Mouse (Mus musculus) heart, postnatal 4 days (tissue): Measurements from ENCODE around the gene Hadhb. TPM values are rescaled to one million over a fixed set of nuclear protein-coding genes. Genes with fewer than 3 reads are reported as not detected.

Source experiments
- DNase-seq: peaks from one replicate; pipeline ENCODE4 v3.0.0; 2021
- total RNA-seq, 2 experiments: library from RNA; stranded (reverse); gene quantifications; 2 replicates each; pipeline ENCODE4 v1.2.3; 2021

Gene Hadhb
- total RNA-seq, 2 experiments from 2014 or later: 1,045 to 1,083 TPM

DNA sequence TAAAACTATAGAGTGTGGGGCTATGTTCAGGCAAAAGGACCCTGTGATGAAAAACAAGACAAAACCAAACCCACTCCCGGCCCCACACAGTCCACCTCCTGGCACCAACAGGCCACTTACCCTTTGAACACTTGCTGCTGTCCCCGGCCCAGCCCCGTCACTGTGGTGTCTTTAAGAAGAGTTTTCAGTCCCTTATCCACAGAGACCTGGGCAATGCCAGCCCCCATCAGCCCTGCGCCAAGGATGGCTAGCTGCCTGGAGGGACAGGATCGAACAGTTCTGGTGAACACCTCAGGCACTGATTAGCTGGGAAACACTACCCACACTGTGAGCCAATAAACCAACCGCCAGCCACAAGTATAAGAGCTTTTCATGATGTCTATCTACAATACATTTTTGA is 26.4 kb upstream of the Hadhb start:
- no peak for DNase-seq

DNA sequence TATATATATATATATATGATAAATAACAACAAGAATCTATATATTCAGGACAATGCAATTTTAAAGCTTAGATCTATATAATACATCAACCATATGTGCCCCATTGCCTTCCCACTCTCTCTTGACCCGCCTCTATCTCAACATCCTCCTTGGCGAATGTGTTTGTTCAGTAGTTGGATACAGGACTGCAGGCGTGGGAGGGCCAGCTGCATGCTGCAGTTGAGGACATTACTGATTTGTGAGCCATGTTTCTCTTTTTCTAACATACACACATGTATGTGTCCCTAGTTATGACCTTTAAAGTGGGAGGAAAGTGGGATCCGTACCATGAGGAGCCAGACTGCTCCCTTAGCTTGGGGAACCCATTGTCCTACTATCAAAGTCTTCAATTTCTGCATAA is 23.8 kb upstream of the Hadhb start:
- no peak for DNase-seq

DNA sequence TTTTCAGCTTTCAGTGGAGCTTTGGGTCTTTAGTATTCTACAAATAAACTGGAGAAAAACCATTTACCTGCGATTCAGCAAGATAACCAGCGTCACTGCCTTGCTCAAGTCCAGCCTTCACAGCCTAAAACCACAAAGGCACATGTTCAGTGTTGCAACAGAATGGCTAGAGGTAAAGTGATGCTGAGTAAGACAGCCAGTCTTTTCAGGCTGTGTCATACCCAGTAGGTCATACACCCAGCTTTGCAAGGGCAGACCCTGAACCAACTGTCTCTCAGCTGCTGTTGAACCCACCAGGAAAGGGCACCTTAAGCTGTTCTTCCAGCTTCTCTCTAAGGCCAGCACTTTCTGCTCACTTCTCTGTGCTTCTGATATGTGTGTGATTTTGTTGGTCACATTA is 22.9 kb upstream of the Hadhb start:
- DNase-seq: no peak

DNA sequence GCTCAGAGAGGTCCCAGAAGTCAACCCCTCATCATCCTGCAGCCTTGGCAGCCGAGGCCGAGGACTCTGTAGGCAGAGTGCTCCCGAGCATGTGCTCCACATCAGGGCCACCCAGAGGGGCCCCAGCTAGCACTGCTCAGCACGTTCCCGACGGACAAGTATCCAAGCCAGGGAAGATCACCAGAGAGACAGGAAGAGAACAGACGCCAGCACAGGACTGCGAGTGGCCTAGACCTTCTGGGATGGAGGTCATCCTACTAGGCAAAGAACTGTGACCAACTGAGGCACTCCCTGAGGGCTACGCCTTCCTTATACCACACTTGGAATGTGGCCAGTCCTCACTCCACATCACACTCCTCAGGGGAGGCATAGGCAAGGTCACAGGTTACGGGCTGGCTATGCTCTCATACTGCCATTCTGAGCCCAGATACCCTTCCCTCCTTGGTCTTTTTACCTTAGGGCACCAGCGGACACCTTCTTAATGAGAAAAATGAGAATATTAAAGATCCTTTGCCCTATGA is 19.3 kb upstream of the Hadhb start:
- no peak for DNase-seq

DNA sequence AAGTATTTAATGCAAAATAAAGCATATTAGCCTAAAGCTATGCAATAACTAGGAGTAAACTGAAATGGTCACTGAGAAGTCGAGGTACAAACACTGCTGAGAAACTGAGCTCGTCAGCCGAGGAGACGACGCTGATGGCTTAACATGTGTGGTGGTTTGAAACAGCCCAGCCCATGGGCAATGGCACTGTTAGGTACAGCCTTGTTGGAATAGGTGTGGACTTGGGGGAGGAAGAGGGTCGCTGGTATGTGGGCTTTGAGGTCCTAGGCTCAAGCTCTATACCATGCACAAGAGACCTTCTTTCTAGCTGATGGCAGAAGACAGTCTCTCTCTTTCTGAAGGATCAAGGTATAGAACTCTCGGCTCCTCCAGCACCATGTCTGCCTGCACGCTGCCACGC is 17.8 kb upstream of the Hadhb start:
- no peak for DNase-seq

DNA sequence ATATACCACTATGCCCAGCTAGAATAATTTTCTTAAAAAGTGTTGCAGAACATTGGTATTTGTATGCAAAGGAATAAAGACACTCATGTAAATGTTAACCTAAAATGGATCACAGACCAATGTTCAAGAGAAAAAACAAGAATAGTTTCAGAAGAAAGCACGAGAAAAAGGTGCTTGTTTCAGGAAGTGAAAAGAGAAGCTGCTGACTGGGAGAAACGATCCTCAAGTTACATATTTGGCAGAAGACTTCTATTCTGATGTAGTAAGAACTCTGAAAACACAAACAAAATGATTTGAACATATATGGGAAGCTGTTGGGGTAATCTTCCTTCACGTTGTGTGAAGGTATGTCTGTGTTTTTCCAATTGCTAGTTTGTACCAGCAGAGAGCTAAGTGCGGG is 16.9 kb upstream of the Hadhb start:
- no peak for DNase-seq

DNA sequence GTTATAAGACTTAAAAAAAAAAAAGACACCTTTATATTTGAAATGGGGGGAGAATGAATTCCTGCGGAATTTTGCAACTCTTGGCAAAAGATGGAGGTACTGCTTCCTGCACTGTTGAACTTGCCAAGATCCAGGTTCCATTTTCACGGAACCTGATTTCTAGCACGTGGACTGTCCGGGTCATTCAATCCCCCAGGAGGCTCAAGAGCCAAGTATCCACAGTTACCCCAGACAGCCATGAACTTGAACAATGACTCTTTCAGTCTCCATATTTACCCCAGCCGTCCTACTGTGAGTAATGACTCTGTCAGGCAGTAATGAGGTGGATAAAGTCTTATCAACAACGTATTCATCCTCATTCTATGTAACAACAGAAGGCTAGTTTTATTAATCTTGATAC is 8.5 kb upstream of the Hadhb start:
- DNase-seq: no peak

DNA sequence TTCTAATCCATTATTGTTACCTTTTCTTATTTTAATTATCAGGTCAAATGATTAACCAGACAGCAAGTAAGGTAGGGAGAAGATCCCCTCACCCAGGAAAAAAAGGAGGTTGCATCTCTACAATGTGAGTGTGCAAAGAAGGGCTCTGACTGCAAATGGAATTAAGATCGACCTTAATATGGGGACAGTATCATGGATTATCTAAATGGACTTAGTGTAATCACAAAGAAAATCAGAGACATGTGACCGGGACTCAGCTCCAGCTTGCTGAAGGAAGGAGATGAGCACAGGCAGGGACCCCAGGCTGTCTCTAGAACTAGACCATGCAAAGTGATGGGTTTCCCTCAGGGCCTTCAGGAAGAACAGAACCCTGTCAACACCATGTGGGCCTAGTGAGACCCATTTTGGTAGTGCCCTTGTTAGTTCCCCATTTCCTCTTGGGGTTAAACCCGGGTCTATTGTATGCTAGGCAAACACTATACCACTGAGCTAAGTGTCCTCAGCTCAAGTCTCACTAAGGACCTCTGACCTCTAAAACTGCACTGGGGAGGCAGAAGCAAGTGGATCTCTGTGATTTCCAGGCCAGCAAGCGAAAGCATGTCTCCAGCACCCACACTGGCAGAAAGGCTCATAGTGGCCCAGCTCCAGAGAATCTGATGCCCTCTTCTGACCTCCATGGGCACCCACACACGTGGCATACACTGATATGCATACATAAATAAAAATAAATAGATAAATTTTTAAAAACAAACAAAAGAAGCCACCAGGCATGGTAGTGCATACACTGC is 6.7 kb upstream of the Hadhb start:
- no peak for DNase-seq

DNA sequence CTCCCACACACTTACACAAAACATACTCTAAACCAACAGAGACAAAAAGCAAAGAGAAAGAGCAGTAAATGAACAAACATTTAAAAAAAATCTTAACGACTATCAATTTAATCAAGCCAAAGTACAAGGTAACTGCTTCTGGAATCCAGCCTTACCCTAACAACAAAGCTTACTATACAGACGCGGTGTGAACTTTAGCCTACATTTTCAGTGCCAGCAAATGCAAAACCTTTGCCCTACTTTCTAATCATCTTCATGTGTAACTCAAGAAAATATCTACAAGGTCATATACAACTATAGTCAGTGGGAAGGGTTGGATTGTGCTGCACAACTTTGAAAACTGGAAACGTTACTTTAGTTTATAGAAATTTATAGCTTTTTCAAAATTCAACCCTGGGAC is 3.0 kb upstream of the Hadhb start:
- DNase-seq: peak; percentile 49

DNA sequence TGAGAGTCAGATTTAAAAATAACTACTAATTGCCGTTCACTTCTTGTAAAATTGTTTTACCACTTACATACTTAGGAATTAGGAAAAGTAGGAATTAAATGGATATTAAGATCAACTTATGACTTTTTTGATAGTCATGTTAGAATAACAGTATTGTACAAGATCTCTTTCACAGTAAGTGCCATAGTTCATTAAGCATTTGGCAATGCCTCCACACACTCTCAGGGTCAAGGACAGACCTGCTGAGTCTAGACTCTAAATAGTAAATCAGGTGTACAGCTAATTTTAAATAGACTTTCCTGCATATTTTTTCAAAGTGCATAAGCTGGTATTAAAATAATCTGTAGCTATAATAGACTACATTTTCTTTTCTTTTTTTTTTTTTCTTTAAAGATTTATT is 2.6 kb upstream of the Hadhb start:
- no peak for DNase-seq

DNA sequence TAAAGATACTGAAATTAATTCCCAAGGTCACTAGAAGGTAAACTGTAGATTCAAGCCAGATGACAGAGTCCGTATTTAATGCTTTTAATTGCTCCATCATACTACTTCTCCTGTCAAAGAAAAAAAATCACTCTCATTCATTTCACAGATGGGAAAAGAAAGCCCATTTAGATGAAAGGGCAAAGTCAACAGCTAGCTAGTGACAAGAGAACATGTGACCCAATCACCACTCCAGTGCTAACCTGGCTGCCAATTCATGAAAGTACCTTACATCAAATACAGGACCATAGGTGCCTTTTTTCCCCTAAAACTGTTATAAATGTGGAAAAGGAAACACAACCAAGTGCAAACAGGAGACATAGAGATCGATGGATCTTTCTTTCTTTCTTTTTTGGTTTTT is 1.8 kb upstream of the Hadhb start:
- no peak for DNase-seq

DNA sequence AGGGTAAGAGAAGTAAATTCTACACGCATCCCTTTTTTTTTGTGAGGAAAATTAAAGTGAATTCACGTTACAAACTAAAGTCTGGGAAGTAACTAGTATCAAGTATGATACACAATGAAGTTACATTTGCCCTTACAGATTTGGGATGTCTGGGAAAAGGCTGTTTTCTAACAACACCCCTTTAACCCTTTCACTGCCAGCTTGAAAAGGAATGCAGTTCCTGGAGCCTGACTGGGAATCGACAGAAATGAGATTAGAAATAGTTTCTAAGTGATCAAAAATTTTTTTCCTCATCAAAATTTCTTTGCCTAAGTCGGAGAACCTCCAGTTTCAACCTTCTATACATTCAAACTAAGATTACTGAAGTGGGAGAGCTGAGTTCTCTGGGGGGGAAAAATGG is 1.0 kb upstream of the Hadhb start:
- no peak for DNase-seq

DNA sequence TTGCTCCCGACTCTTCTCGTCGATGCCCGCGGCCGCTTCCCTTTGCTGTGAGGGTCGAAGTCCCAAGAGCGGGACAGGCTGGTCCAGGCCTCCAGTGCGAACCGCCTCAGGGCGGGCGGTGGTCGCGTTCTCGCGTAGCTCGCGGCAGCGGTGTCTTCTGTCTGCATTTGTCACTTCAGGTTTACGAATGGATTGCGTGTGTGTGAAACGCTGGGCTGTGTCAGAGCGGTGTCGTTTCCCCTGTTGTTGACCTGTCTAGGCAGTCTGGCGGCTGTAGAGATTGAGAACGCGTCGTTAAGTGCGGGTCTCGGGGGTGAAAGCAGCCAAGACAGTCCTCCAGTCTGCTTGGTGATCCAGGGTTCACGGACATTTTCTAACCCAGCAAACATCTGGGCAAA is 346 bp downstream of the Hadhb start:
- no peak for DNase-seq

DNA sequence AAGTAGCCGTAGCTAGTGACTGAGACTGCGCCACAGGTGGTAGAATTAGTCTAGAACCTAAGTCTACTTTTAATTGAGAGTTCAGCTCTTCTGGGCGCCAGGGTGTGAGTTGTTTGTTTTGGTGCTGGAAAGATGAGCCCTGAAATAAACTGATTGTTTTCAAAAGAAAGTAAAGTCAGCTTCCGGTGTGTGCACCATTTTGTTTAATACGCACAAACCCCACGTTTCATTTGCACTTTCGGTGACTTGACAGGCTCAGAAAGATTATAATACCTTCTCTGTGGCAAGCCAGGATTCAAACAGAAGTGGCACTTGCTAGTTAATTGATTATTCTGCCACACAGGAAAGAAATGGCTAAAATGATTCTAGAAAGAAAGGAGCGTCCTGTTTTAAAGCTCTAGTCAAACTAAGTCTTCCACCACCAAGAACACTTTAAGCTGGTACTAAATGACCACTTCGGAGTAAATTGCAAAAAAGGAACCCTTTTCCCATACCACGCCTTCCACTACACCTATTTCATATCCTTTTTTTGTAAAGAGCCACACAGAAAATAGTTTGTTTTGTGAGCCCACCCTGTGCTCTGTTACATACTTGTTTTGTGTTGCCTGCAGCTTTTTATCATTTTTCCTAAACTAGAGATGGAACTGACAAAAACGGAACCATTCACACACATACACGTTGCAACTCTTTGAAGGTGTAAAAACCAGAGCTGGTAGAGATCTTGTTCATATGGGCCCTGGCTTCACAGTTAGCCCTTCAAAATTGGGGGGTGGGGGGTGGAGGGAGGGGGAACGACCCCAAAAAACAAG is 977 bp downstream of the Hadhb start:
- no peak for DNase-seq

DNA sequence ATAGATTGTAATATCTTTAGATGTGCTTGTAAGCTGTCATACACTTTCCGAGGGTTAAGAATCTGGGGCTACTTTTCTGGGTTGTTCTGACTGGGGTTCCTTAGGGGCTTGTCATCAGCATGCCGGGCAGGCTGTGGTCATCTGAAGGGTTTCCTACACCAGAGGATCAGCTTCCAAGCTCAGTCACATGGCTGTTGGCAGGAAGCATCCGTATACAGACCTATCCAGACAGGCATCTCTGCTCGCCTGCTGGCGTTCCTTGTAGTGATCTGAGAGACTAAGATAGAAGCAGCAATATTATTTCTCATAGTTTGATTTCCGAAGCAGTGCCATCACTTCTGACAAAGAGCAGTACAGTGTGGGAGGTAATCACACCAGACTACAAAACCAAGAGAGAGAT is 4.6 kb downstream of the Hadhb start:
- peak; percentile 38 for DNase-seq

DNA sequence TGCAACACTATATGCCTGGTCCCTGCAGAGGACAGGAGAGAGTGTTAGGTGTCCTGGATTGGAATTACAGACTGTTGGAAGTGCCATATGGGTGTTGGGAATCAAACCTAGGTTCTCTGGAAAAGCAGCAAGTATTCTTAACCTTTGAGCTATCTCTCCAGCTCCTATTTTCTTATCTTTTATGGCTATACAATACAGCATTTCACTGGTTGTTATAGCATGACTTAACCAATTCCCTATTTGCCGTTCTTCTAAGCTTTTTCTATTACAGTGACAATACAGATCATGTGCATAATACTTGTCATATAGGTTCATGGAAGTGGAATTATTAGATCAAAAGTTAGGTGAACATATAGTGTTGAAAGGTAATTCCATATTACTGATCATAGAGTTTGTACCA is 6.8 kb downstream of the Hadhb start:
- no peak for DNase-seq

DNA sequence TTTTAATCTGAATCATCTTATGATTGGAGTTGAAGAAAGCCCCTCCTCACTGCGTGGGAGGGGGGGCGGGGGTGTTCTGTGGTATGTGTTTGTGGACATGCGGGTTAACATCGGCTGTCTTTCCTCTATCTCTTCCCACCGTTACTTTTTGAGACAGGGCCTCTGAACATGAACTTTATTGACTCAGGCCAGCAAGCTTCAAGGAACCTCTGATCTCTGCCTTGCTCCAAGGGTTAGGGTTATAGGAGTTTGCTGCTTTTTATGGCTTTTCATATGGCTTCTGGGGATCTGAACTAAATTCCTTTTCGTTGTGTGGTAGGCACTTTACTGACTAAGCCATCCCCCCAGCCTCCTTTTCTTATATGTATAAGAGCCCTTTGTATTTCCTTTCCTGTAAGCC is 7.3 kb downstream of the Hadhb start:
- DNase-seq: no peak

DNA sequence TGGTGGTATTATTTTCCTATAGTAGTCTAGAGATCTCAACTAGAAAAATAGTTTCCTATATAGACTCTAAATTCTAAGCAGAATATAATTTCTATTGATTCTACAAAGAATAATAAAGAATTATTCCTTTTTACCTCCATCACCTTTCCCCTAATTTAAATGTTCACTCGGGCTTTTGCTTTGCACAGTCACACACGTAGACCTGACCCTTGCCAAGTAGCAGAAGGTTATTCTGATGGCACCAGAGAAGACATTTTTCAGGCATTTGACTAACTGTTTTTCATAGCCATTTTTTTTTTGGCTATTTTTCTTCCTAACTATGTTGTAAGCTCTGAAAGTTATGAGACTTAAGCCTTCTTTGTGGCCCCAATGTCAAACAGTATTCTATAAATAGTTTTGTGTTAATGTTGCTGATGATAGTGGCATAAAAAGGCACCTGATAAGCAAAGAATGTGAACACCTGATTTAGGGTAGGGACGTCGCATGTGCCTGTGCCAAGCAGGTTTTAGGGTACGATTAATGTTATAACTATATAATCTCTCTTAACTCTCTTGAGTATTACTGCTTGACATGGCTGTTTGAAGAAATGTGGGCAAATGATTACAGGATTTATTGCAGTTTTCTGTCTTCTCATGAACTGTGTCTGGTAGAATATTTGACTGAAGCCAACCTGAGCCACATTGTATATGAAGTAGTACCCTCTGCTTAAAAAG is 10.3 kb downstream of the Hadhb start:
- DNase-seq: no peak

DNA sequence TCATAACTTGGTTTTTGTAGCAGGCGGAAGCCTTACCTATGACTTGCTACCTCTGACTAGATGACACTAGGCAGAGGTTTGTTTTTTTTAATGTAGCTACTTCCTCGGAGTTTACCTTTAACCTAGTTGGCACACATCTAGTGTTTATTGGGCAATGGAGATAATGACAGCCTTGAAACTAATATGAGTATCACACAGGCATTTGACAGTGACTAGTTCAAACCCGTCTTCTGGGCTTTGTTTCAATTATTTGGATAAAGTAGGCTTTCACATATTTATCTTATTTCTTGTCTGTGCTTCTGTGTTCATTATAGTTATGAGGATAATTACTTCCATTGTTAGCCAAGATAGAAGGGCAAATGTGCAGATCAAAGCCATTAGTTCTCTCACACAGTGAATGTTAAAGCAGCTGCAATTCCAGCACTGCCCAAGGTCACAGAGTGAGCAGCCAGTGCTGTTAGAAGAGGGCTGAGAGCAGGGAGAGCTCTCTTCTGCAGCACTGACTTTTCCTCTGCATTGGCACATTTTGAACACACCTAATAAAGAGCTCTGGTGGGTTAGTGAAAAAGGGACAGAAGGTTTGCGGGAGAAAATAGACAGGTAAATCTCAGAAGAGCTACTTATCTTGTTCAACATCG is 15.4 kb downstream of the Hadhb start:
- DNase-seq: no peak

DNA sequence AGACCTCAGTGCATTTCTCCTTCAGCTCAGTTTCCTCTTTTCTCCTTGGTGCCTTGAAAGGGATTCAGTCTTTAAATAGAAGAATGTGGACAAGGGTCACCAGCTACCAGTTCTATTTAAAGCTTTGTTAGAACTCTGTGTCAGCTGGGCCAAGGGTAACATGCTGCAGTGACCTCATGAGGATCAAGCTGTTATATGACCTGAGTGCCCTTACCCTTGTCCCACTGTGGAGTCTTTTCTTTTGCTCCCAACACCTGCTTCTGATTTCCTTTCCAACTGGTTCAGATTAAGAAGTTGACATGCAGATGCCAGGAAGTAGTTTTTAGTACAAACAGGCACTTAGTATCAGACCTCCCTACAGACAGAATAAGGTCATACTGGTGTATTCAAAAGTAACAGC is 17.1 kb downstream of the Hadhb start:
- DNase-seq: peak; percentile 32

DNA sequence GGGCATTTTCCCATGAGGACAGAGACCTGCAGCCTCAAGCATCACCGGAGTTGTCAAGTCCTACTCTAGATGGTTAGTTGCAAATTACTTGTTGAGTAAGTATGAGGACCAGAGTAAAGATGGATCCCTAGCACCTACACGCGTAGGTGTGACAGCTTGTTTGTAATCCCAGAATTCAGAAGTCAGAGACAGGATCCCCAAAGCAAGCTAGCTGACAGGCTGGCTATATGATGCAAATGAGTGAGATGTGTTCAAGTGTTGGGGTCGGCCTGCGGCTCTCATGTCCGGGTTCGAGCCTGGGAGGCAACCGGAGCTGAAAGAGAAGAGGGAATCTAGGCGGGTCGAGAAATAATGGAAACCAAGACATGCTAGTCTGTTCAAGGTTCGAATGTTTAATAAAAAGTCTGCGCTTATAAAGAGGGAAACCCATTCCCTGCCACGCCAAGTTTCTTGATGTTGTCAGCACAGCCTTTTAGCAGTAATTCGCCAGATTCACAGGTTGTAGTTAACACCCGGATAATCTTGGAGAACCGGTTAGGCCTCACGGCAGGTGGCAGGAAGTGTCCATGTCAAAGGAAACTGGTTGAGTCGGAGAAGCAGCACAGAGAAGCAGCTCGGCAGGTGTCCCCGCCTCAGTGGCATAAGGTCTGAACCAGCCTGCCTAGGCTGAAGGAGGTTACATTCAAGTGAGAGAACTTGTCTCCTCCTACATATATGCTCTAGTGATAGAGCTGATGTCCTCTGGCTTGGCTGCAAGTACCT is 18.1 kb downstream of the Hadhb start:
- DNase-seq: no peak

DNA sequence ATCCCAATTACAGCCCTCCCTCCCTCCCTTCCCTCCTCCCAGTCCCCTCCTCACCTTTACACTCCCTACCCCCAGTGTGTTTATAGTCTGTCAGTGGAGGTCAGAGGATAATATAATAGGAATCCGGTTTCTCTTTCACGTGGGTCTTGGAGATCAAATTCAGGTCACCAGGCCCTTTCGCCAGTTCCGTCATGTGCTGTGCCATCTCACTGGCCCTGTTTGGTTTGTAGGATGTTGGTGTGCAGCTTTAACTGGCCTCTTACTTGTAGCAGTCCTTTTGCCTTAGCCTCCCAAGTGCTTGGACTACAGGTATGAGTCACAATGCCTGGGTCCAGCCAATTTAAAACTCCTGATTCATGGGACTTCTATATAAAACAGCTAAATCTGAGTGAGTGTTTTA is 20.8 kb downstream of the Hadhb start:
- no peak for DNase-seq
